Mouse (Mus musculus) liver, adult 2 months (tissue): ENCODE results near the gene Cdhr3. TPM values are rescaled to one million over a fixed set of nuclear protein-coding genes. Genes with fewer than 3 reads are reported as not detected.
A peak's percentile ranks its signal among the peaks of the same experiment; 100 is the strongest.

ENCODE experiments used
- DNase-seq: peaks from one replicate; pipeline ENCODE4 v3.0.0-alpha.2; 2011; ENCODE audit warnings: low read depth, low spot score; ENCODE audit errors: extremely low read depth
- H3K27ac ChIP-seq: fragments of 200-500 bp; replicated peaks from 2 replicates; pipeline ENCODE4 v1.5.1; 2012; ENCODE audit warnings: low read depth, mild to moderate bottlenecking, control low read depth, inconsistent platforms, low read length; ENCODE audit not compliant: insufficient read depth
- H3K27me3 ChIP-seq: fragments of 200-500 bp; 2 replicates; pipeline ENCODE4 v1.6.1; 2012; ENCODE audit warnings: mild to moderate bottlenecking, moderate library complexity, low read length, inconsistent platforms; ENCODE audit not compliant: control insufficient read depth, insufficient read depth
- H3K36me3 ChIP-seq: fragments of 200-500 bp; 2 replicates; pipeline ENCODE4 v1.6.1; 2012; ENCODE audit warnings: low read length, inconsistent platforms; ENCODE audit not compliant: control insufficient read depth, insufficient read depth
- H3K4me1 ChIP-seq: fragments of 200-500 bp; 2 replicates; pipeline ENCODE4 v1.6.1; 2011; ENCODE audit warnings: low read length; ENCODE audit not compliant: control insufficient read depth, insufficient read depth
- H3K4me3 ChIP-seq: fragments of 200-500 bp; 2 replicates; pipeline ENCODE4 v1.5.1; 2011; ENCODE audit warnings: low read depth, mild to moderate bottlenecking, control low read depth, low read length, moderate library complexity; ENCODE audit not compliant: insufficient read depth
- H3K79me2 ChIP-seq: fragments of 200-500 bp; 2 replicates; pipeline ENCODE4 v1.6.1; 2012; ENCODE audit warnings: inconsistent platforms, mild to moderate bottlenecking, low read length, moderate library complexity; ENCODE audit not compliant: control insufficient read depth, insufficient read depth
- H3K9ac ChIP-seq: fragments of 200-500 bp; 2 replicates; pipeline ENCODE4 v1.6.1; 2012; ENCODE audit warnings: low read depth, mild to moderate bottlenecking, control low read depth, inconsistent platforms, low read length
- CTCF ChIP-seq: fragments of 200-500 bp; IDR thresholded peaks from 2 replicates; pipeline ENCODE4 v1.5.1; 2011; ENCODE audit warnings: low read depth, low read length, control low read depth
- POLR2A ChIP-seq: fragments of 200-500 bp; IDR thresholded peaks from 2 replicates; pipeline ENCODE4 v1.6.1; 2011; ENCODE audit warnings: low read length, control low read depth; ENCODE audit not compliant: insufficient read depth; ENCODE audit errors: extremely low read depth
- WGBS: fragments of 180-500 bp; shearing (Covaris S2); methylation state at CpG from one replicate; pipeline ENCODE4 v1.1.7; 2018; 5-methylcytosine and 5-hydroxymethylcytosine counted together
- polyA plus RNA-seq: library from polyadenylated mRNA; depleted of rRNA; stranded (reverse); fragments of >200 nt; gene quantifications from 2 replicates; pipeline ENCODE4 v1.2.3, GENCODE M21; 2012
- total RNA-seq: library from RNA; depleted of rRNA; stranded (reverse); fragments of >200 nt; gene quantifications from 2 replicates; pipeline ENCODE4 v1.2.3, GENCODE M21; 2014

Cdhr3 gene
- total and polyA plus RNA-seq, 2 experiments, result not detected

GRCm38 (mm10) chr12:33021140-33021539 lies 71.5 kb downstream of the Cdhr3 start:
- no peak overlapping the region for H3K9ac ChIP-seq
- peak; percentile 61 for DNase-seq
- H3K36me3 ChIP-seq, result no peaks in the 10 kb centered on the region
- no peak overlapping the region for H3K27ac ChIP-seq
- WGBS, result 43% methylated on average over 9 of the region's 9 CpGs
- no peaks in the 10 kb centered on the region for H3K79me2 ChIP-seq
- no peaks in the 10 kb centered on the region for H3K27me3 ChIP-seq
- H3K4me1 ChIP-seq, result no peaks in the 10 kb centered on the region
- TF ChIP-seq POLR2A, result no peak
- no peak for TF ChIP-seq CTCF
- H3K4me3 ChIP-seq, result no peak overlapping the region

- no peak overlapping the region for H3K4me3 ChIP-seq
- WGBS, result 36% methylated on average over 6 of the region's 6 CpGs
- no peak overlapping the region for H3K27ac ChIP-seq
- TF ChIP-seq POLR2A (no peak), CTCF (no peak)
- H3K27me3 ChIP-seq, result no peaks in the 10 kb centered on the region
- no peaks in the 10 kb centered on the region for H3K79me2 ChIP-seq
- no peaks in the 10 kb centered on the region for H3K36me3 ChIP-seq
- DNase-seq, result peak; percentile 57
- no peaks in the 10 kb centered on the region for H3K4me1 ChIP-seq
- no peak overlapping the region for H3K9ac ChIP-seq
Observed at GRCm38 (mm10) chr12:33020011-33020410, 72.7 kb downstream of the Cdhr3 start.

DNA sequence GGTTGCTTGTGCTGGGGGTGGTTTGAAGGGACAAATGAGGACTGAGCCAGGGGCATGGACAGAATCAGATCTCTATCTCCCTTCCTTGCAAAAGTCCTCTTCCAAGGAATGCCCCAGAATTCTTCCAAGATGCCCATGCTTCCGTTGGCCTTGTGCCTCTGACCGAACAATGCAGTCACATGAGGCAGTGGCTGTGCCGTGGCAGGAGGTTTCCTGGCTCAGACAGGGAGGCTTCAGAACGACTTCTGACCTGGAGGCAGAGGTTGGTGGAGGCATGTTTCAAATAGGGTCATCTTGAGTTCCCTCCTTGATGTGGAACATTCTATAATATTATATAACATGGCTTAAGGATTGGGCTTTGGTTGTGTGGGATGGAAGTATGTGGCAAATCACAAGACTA lies 74.1 kb downstream of the Cdhr3 start:
- WGBS, result 68% methylated on average over 4 of the region's 4 CpGs
- Histone ChIP-seq H3K79me2 (no peaks in the 10 kb centered on the region), H3K4me3 (no peak overlapping the region), H3K27me3 (no peaks in the 10 kb centered on the region), H3K4me1 (no peaks in the 10 kb centered on the region), H3K27ac (no peak overlapping the region), H3K9ac (no peak overlapping the region), H3K36me3 (no peaks in the 10 kb centered on the region)
- DNase-seq, result no peak
- TF ChIP-seq POLR2A, result no peak

- no peak for TF ChIP-seq CTCF
- TF ChIP-seq POLR2A, result no peak
- Histone ChIP-seq H3K9ac (no peak overlapping the region), H3K27ac (no peak overlapping the region), H3K36me3 (no peaks in the 10 kb centered on the region), H3K79me2 (no peaks in the 10 kb centered on the region), H3K4me3 (no peak overlapping the region), H3K4me1 (no peaks in the 10 kb centered on the region), H3K27me3 (no peaks in the 10 kb centered on the region)
- 74% methylated on average over 7 of the region's 7 CpGs for WGBS
- no peak for DNase-seq
Observed at GRCm38 (mm10) chr12:33016824-33017705, 75.6 kb downstream of the Cdhr3 start.

DNA sequence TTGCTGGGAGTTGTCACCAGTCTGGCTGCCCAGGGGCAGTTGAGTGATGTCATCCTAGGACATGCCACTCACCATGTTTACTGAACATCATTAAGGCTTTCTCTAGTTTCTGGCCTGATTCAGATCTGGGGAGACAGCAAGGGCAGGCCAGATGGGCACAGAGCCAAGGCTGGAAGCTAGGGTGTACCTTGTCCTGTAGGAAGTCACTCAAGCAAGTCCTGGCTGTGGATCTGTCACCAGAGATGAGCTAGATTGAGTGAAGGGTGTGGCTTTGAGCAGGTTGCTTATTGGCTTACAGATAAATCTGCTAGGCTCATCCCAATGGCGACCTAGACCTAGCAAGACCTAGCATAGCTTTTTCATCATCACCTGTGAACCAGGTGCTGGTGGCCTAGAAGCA lies 77.6 kb downstream of the Cdhr3 start:
- Histone ChIP-seq H3K36me3 (no peaks in the 10 kb centered on the region), H3K27me3 (no peaks in the 10 kb centered on the region), H3K9ac (no peak overlapping the region), H3K4me1 (no peaks in the 10 kb centered on the region), H3K4me3 (no peak overlapping the region), H3K27ac (no peak overlapping the region), H3K79me2 (no peaks in the 10 kb centered on the region)
- TF ChIP-seq POLR2A, result no peak
- TF ChIP-seq CTCF, result no peak
- WGBS, result 74% methylated on average over 1 of the region's 1 CpGs
- peak; percentile 22 for DNase-seq
